Mouse (Mus musculus) hindbrain, embryonic 14.5 days (tissue): ENCODE measurements around the gene Ctbs. TPM values are rescaled to one million over a fixed set of nuclear protein-coding genes. Genes with fewer than 3 reads are reported as not detected.
A peak's percentile ranks its signal among the peaks of the same experiment; 100 is the strongest.

Source experiments
- ATAC-seq: fragments of 200-750 bp; cut with Nextera tagmentation; 2 replicates; pipeline ENCODE4 v1.8.0; 2017; ENCODE audit warnings: moderate number of reproducible peaks, mild to moderate bottlenecking, moderate TSS enrichment, moderate library complexity; ENCODE audit not compliant: low FRiP score
- DNase-seq: peaks from one replicate; pipeline ENCODE4 v3.0.0-alpha.2; 2015; ENCODE audit warnings: low spot score
- H3K27ac ChIP-seq: fragments of 300-500 bp; sonication (generic); 2 replicates; pipeline ENCODE4 v1.5.1; 2014; ENCODE audit warnings: mild to moderate bottlenecking, moderate library complexity
- H3K27me3 ChIP-seq: fragments of 300-500 bp; sonication (generic); 2 replicates; pipeline ENCODE4 v1.6.1; 2014; ENCODE audit warnings: mild to moderate bottlenecking, low read length, mixed read lengths; ENCODE audit not compliant: control insufficient read depth, insufficient read depth
- H3K36me3 ChIP-seq: fragments of 300-500 bp; sonication (generic); replicated peaks from 2 replicates; pipeline ENCODE4 v1.6.1; 2014; ENCODE audit not compliant: control insufficient read depth, insufficient read depth
- H3K4me1 ChIP-seq: fragments of 300-500 bp; sonication (generic); replicated peaks from 2 replicates; pipeline ENCODE4 v1.6.1; 2014; ENCODE audit warnings: antibody characterized with exemption, low read length, mixed read lengths; ENCODE audit not compliant: control insufficient read depth, insufficient read depth
- H3K4me2 ChIP-seq: fragments of 300-500 bp; sonication (generic); replicated peaks from 2 replicates; pipeline ENCODE4 v1.6.1; 2014; ENCODE audit warnings: mild to moderate bottlenecking, moderate library complexity
- H3K4me3 ChIP-seq: fragments of 300-500 bp; sonication (generic); replicated peaks from 2 replicates; pipeline ENCODE4 v1.5.1; 2014; ENCODE audit warnings: mild to moderate bottlenecking, low read length
- H3K9ac ChIP-seq: fragments of 300-500 bp; sonication (generic); 2 replicates; pipeline ENCODE4 v1.6.1; 2014
- H3K9me3 ChIP-seq: fragments of 300-500 bp; sonication (generic); 2 replicates; pipeline ENCODE4 v1.6.1; 2016; ENCODE audit warnings: low read length; ENCODE audit not compliant: control insufficient read depth
- WGBS: fragments of 180-500 bp; shearing (Covaris S2); extraction: QIAGEN DNeasy Blood & Tissue Kit; methylation state at CpG from one replicate; pipeline ENCODE4 v1.1.7; 2014; 5-methylcytosine and 5-hydroxymethylcytosine counted together
- polyA plus RNA-seq: library from polyadenylated mRNA; unstranded; fragments of >200 nt; fragmentation: Nextera tagmentation; extraction: Ambion mirVana; gene quantifications from 2 replicates; pipeline ENCODE4 v1.2.1, GENCODE M21; 2014

Ctbs gene
- polyA plus RNA-seq, 1 experiment from 2014 or later: 6.4 TPM

DNA sequence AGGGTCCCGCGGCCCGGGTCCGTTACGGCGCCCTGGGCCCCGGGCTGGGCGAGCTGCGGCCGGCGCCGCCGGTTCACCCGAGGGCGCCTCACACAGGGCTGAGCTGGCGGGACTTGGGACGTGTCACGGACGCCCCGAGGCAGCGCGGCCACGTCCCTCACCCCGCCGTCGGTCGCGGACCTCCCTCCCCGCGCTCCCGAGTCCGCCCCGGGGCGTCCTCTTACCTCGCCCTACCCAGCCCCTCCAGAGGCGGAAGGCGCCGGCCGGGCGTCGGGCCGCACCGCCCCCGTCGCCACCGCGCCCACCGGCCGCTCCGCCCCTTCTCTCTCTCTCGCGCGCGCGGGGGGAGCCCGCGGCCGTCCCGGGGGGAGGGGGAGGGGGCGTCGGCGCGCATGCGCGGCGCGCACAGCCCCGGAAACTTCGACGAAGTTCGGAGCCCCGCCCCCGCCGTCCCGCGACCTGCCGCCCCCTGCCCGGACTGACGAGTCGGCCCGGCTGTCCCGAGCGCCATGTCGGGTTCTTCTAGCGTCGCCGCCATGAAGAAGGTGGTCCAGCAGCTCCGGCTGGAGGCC lies 49.9 kb downstream of the Ctbs start, which contains the start of the genes Spata1 and Gng5:
Spata1 (minus strand) TSS at position 323 of the 572 bp plus-strand sequence.
Gng5 (plus strand) TSS at position 377 of the 572 bp plus-strand sequence.
- WGBS: under 1% methylated on average over 31 of the region's 88 CpGs
- DNase-seq: peak; percentile 80
- Histone ChIP-seq H3K4me3 (peak within 1 kb of the TSS; percentile 85), H3K4me2 (peak within 1 kb of the TSS; percentile 64), H3K4me1 (peaks cover 13% of the 10 kb centered on the region), H3K27ac (peak within 1 kb of the TSS; percentile 79), H3K9ac (peak within 1 kb of the TSS; percentile 78), H3K9me3 (no peaks in the 10 kb centered on the region), H3K27me3 (no peaks in the 10 kb centered on the region), H3K36me3 (peaks cover 16% of the 10 kb centered on the region)
- ATAC-seq: peak; percentile 92

GRCm38 (mm10) chr3:146500003-146500809 lies 50.6 kb downstream of the Ctbs start:
- H3K4me1 ChIP-seq: peaks cover 13% of the 10 kb centered on the region
- DNase-seq: peak; percentile 52
- H3K4me2 ChIP-seq: peak overlapping the region; percentile 64
- H3K9me3 ChIP-seq: no peaks in the 10 kb centered on the region
- no peaks in the 10 kb centered on the region for H3K27me3 ChIP-seq
- peak overlapping the region; percentile 79 for H3K27ac ChIP-seq
- ATAC-seq: no peak; the same call in 1 of the 2 replicates
- peak overlapping the region; percentile 78 for H3K9ac ChIP-seq
- peak overlapping the region; percentile 85 for H3K4me3 ChIP-seq
- peaks cover 22% of the 10 kb centered on the region for H3K36me3 ChIP-seq
- 1% methylated on average over 44 of the region's 57 CpGs for WGBS

- Histone ChIP-seq H3K9me3 (no peaks in the 10 kb centered on the region), H3K4me1 (peaks cover 13% of the 10 kb centered on the region), H3K27me3 (no peaks in the 10 kb centered on the region), H3K4me2 (peak overlapping the region; percentile 64), H3K36me3 (peaks cover 28% of the 10 kb centered on the region), H3K4me3 (peak overlapping the region; percentile 85), H3K9ac (peak overlapping the region; percentile 78), H3K27ac (no peak overlapping the region; the same call in 1 of the 2 replicates)
- DNase-seq (no peak), ATAC-seq (no peak)
- 11% methylated on average over 5 of the region's 5 CpGs for WGBS
These were observed 51.2 kb downstream of the Ctbs start for GRCm38 (mm10) chr3:146500810-146501201.

DNA sequence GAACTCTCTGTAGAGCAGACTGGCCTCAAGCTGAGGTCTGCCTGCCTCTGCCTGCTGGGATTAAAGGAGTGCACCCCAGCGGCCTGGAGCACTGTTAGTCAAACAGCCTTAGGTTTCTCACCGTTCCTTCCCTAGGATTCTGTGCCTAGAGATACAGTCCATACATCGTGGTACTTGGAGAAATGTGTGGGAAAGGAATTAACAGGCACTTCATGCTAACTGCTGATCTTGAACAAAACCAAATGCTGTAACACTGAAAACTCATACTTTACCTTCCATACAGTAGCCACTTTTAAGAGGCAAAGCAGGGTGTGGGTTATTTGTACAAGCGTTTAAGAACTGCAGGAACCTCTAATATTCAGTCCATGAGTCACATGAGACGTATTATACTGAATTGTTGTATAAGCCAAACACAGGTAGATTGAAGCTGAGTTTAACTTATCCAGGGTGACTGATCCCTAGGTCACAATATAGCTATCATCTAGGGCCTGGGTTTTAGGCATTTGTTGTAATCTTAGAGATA lies 52.1 kb downstream of the Ctbs start:
- Histone ChIP-seq H3K27me3 (no peaks in the 10 kb centered on the region), H3K9ac (no peak overlapping the region), H3K36me3 (peaks cover 36% of the 10 kb centered on the region), H3K4me1 (peaks cover 13% of the 10 kb centered on the region), H3K4me2 (peak overlapping the region; percentile 64), H3K27ac (no peak overlapping the region), H3K4me3 (peak overlapping the region; percentile 85; the same call in 1 of the 2 replicates), H3K9me3 (no peaks in the 10 kb centered on the region)
- WGBS: 60% methylated on average over 5 of the region's 5 CpGs
- DNase-seq: no peak
- no peak for ATAC-seq

GRCm38 (mm10) chr3:146506711-146507110 lies 57.1 kb downstream of the Ctbs start:
- Histone ChIP-seq H3K36me3 (peaks cover 82% of the 10 kb centered on the region), H3K9me3 (no peaks in the 10 kb centered on the region), H3K4me2 (no peak overlapping the region), H3K4me1 (peaks cover 2% of the 10 kb centered on the region; the same call in 1 of the 2 replicates), H3K9ac (no peak overlapping the region), H3K27ac (no peak overlapping the region), H3K4me3 (no peak overlapping the region), H3K27me3 (no peaks in the 10 kb centered on the region)
- no peak for ATAC-seq
- WGBS: 95% methylated on average over 7 of the region's 7 CpGs
- no peak for DNase-seq

Other genes with a start within 250 kb of the Ctbs start
- 0.37 and 0.81 TPM in 2 replicates for gene Lpar3, start 228.8 kb upstream of the Ctbs start, polyA plus RNA-seq
- 16.8 and 20.5 TPM in 2 replicates for gene Ssx2ip, start 45.2 kb upstream of the Ctbs start, polyA plus RNA-seq
- gene Spata1, start 50.0 kb downstream of the Ctbs start, polyA plus RNA-seq: 4.0 and 6.0 TPM in 2 replicates
- gene Gng5, start 50.0 kb downstream of the Ctbs start, polyA plus RNA-seq: 339 and 421 TPM in 2 replicates
- gene Rpf1, start 71.6 kb downstream of the Ctbs start, polyA plus RNA-seq: 35.4 and 40.7 TPM in 2 replicates
- gene Uox, start 120.6 kb downstream of the Ctbs start, polyA plus RNA-seq: not detected in 2 replicates
- gene Dnase2b, start 165.8 kb downstream of the Ctbs start, polyA plus RNA-seq: not detected in 2 replicates
- gene 4930503B20Rik, start 201.5 kb downstream of the Ctbs start, polyA plus RNA-seq: not detected in 2 replicates
- gene Samd13, start 235.8 kb downstream of the Ctbs start, polyA plus RNA-seq: 0.24 and 0.50 TPM in 2 replicates